Mouse (Mus musculus): ENCODE results near the gene Gab1.

Gab1 gene

GRCm38 (mm10) chr8:80843744-80844434 is 36.4 kb downstream of the Gab1 start:
- DNase-seq (ENCODE audit: low spot score), result no peak

- DNase-seq (ENCODE audit: low spot score), result no peak
Observed at GRCm38 (mm10) chr8:80842514-80842913, 37.8 kb downstream of the Gab1 start.

GRCm38 (mm10) chr8:80840090-80840489 is 40.2 kb downstream of the Gab1 start:
- DNase-seq (ENCODE audit: low spot score), result no peak

- DNase-seq (ENCODE audit: low spot score), result no peak
Observed at GRCm38 (mm10) chr8:80838199-80838598, 42.1 kb downstream of the Gab1 start.

GRCm38 (mm10) chr8:80835401-80835800 is 44.9 kb downstream of the Gab1 start:
- DNase-seq (ENCODE audit: low spot score), result no peak

- no peak for DNase-seq (ENCODE audit: low spot score)
Observed at GRCm38 (mm10) chr8:80834443-80834842, 45.9 kb downstream of the Gab1 start.

GRCm38 (mm10) chr8:80832534-80832933 is 47.8 kb downstream of the Gab1 start:
- DNase-seq (ENCODE audit: low spot score), result no peak

- no peak for DNase-seq (ENCODE audit: low spot score)
Observed at GRCm38 (mm10) chr8:80831876-80832524, 48.3 kb downstream of the Gab1 start.

- DNase-seq (ENCODE audit: low spot score), result no peak
Observed at GRCm38 (mm10) chr8:80830724-80831566, 49.4 kb downstream of the Gab1 start.

GRCm38 (mm10) chr8:80830141-80830540 is 50.2 kb downstream of the Gab1 start:
- no peak for DNase-seq (ENCODE audit: low spot score)

GRCm38 (mm10) chr8:80826996-80827395 is 53.3 kb downstream of the Gab1 start:
- no peak for DNase-seq (ENCODE audit: low spot score)

- no peak for DNase-seq (ENCODE audit: low spot score)
Observed at GRCm38 (mm10) chr8:80825136-80825535, 55.2 kb downstream of the Gab1 start.

- no peak for DNase-seq (ENCODE audit: low spot score)
Observed at GRCm38 (mm10) chr8:80824426-80824825, 55.9 kb downstream of the Gab1 start.

- DNase-seq (ENCODE audit: low spot score), result no peak
Observed at GRCm38 (mm10) chr8:80823250-80823649, 57.1 kb downstream of the Gab1 start.

- DNase-seq (ENCODE audit: low spot score), result no peak
Observed at GRCm38 (mm10) chr8:80821367-80822225, 58.7 kb downstream of the Gab1 start.

- no peak for DNase-seq (ENCODE audit: low spot score)
Observed at GRCm38 (mm10) chr8:80818978-80819377, 61.3 kb downstream of the Gab1 start.

GRCm38 (mm10) chr8:80817065-80817464 is 63.3 kb downstream of the Gab1 start:
- DNase-seq (ENCODE audit: low spot score), result no peak

GRCm38 (mm10) chr8:80815179-80815578 is 65.1 kb downstream of the Gab1 start:
- DNase-seq (ENCODE audit: low spot score), result no peak

GRCm38 (mm10) chr8:80814087-80814791 is 66.1 kb downstream of the Gab1 start:
- peak; percentile 32 for DNase-seq (ENCODE audit: low spot score)

- peak; percentile 38 for DNase-seq (ENCODE audit: low spot score)
Observed at GRCm38 (mm10) chr8:80813439-80813838, 66.9 kb downstream of the Gab1 start.

- no peak for DNase-seq (ENCODE audit: low spot score)
Observed at GRCm38 (mm10) chr8:80811591-80811991, 68.7 kb downstream of the Gab1 start.

All from MN1 (cell line).